Mouse (Mus musculus): ENCODE results near the gene Dyrk1a. TPM values are rescaled to one million over a fixed set of nuclear protein-coding genes. Genes with fewer than 3 reads are reported as not detected.

Dyrk1a gene
- polyA plus RNA-seq, 1 experiment from 2014 or later, result 7.7 TPM

GRCm38 (mm10) chr16:94586349-94586990, 16.7 kb downstream of the Dyrk1a start:
- Histone ChIP-seq H3K9ac (replicated peaks; ENCODE audit: low read depth) (no peak overlapping the region), H3K36me3 (ENCODE audit: insufficient read depth, low read length) (no peaks in the 10 kb centered on the region), H3K27me3 (replicated peaks; ENCODE audit: insufficient read depth, low read length) (no peaks in the 10 kb centered on the region), H3K4me2 (replicated peaks; ENCODE audit: low read depth, low read length) (no peak overlapping the region), H3K27ac (ENCODE audit: low read length) (no peak overlapping the region), H3K4me3 (ENCODE audit: low read depth, low read length) (no peak overlapping the region), H3K4me1 (ENCODE audit: insufficient read depth, low read depth, low read length) (peaks cover 35% of the 10 kb centered on the region), H3K9me3 (ENCODE audit: low read length) (no peaks in the 10 kb centered on the region)
- peak; percentile 46 for TF ChIP-seq CTCF (IDR thresholded peaks at IDR 0.05)
- TF ChIP-seq EP300 (IDR thresholded peaks at IDR 0.05), result no peak
- 56% methylated on average over 7 of the region's 7 CpGs for WGBS
- peak; percentile 38 for DNase-seq (ENCODE audit: low spot score)
- ATAC-seq, result no peak

- Histone ChIP-seq H3K9ac (replicated peaks; ENCODE audit: low read depth) (no peak overlapping the region), H3K4me1 (ENCODE audit: insufficient read depth, low read depth, low read length) (peaks cover 35% of the 10 kb centered on the region), H3K36me3 (ENCODE audit: insufficient read depth, low read length) (no peaks in the 10 kb centered on the region), H3K27ac (ENCODE audit: low read length) (no peak overlapping the region), H3K4me2 (replicated peaks; ENCODE audit: low read depth, low read length) (no peak overlapping the region), H3K4me3 (ENCODE audit: low read depth, low read length) (no peak overlapping the region), H3K9me3 (ENCODE audit: low read length) (no peaks in the 10 kb centered on the region), H3K27me3 (replicated peaks; ENCODE audit: insufficient read depth, low read length) (no peaks in the 10 kb centered on the region)
- DNase-seq (ENCODE audit: low spot score) (no peak), ATAC-seq (no peak)
- 57% methylated on average over 4 of the region's 4 CpGs for WGBS
- TF ChIP-seq EP300 (IDR thresholded peaks at IDR 0.05) (no peak), CTCF (IDR thresholded peaks at IDR 0.05) (no peak)
These were observed 17.7 kb downstream of the Dyrk1a start for GRCm38 (mm10) chr16:94587461-94587860.

- 66% methylated on average over 8 of the region's 8 CpGs for WGBS
- H3K36me3 ChIP-seq (ENCODE audit: insufficient read depth, low read length), result no peaks in the 10 kb centered on the region
- TF ChIP-seq CTCF (IDR thresholded peaks at IDR 0.05) (no peak), EP300 (IDR thresholded peaks at IDR 0.05) (no peak)
- no peak overlapping the region for H3K4me2 ChIP-seq (replicated peaks; ENCODE audit: low read depth, low read length)
- ATAC-seq (no peak), DNase-seq (ENCODE audit: low spot score) (no peak)
- peak overlapping the region; percentile 38; the same call in 1 of the 2 replicates for H3K27ac ChIP-seq (ENCODE audit: low read length)
- H3K4me3 ChIP-seq (ENCODE audit: low read depth, low read length), result no peak overlapping the region
- H3K9ac ChIP-seq (replicated peaks; ENCODE audit: low read depth), result no peak overlapping the region
- H3K9me3 ChIP-seq (ENCODE audit: low read length), result no peaks in the 10 kb centered on the region
- no peaks in the 10 kb centered on the region for H3K27me3 ChIP-seq (replicated peaks; ENCODE audit: insufficient read depth, low read length)
- peaks cover 35% of the 10 kb centered on the region for H3K4me1 ChIP-seq (ENCODE audit: insufficient read depth, low read depth, low read length)
These were observed 18.4 kb downstream of the Dyrk1a start for GRCm38 (mm10) chr16:94588171-94588570.

DNA sequence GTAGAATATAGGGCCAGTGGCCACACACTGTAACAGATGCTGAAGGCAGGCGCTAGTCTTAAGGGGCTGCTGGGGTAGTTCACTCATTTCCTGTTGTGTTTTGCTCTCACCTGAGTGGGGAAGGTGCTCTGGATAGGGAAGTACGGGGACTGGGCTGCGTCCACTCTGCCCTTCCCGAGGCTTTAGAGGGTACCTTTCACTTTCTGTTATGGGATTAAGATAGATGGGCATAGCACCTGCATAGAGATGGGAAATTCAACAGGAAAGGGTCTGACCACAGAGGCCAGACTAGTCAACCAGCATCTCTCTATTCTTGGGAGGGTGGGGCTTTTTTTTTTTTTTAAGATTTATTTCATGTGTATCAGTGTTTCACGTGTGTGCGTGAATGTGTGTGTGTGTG, 19.2 kb downstream of the Dyrk1a start:
- Histone ChIP-seq H3K4me2 (replicated peaks; ENCODE audit: low read depth, low read length) (no peak overlapping the region), H3K27me3 (replicated peaks; ENCODE audit: insufficient read depth, low read length) (no peaks in the 10 kb centered on the region), H3K9me3 (ENCODE audit: low read length) (no peaks in the 10 kb centered on the region), H3K9ac (replicated peaks; ENCODE audit: low read depth) (no peak overlapping the region), H3K36me3 (ENCODE audit: insufficient read depth, low read length) (no peaks in the 10 kb centered on the region), H3K4me1 (ENCODE audit: insufficient read depth, low read depth, low read length) (peaks cover 35% of the 10 kb centered on the region), H3K4me3 (ENCODE audit: low read depth, low read length) (no peak overlapping the region), H3K27ac (ENCODE audit: low read length) (peak overlapping the region; percentile 38; the same call in 1 of the 2 replicates)
- DNase-seq (ENCODE audit: low spot score), result no peak
- 58% methylated on average over 6 of the region's 6 CpGs for WGBS
- ATAC-seq, result no peak
- TF ChIP-seq CTCF (IDR thresholded peaks at IDR 0.05), result no peak
- TF ChIP-seq EP300 (IDR thresholded peaks at IDR 0.05), result no peak

GRCm38 (mm10) chr16:94589648-94590047, 19.8 kb downstream of the Dyrk1a start:
- DNase-seq (ENCODE audit: low spot score) (no peak), ATAC-seq (no peak)
- Histone ChIP-seq H3K36me3 (ENCODE audit: insufficient read depth, low read length) (no peaks in the 10 kb centered on the region), H3K27ac (ENCODE audit: low read length) (no peak overlapping the region), H3K4me2 (replicated peaks; ENCODE audit: low read depth, low read length) (no peak overlapping the region), H3K4me1 (ENCODE audit: insufficient read depth, low read depth, low read length) (peaks cover 37% of the 10 kb centered on the region), H3K9ac (replicated peaks; ENCODE audit: low read depth) (0 out of 2 replicates have a peak overlapping the region, but pooled peaks have one; percentile 20), H3K9me3 (ENCODE audit: low read length) (no peaks in the 10 kb centered on the region), H3K4me3 (ENCODE audit: low read depth, low read length) (no peak overlapping the region), H3K27me3 (replicated peaks; ENCODE audit: insufficient read depth, low read length) (no peaks in the 10 kb centered on the region)
- no peak for TF ChIP-seq CTCF (IDR thresholded peaks at IDR 0.05)
- no peak for TF ChIP-seq EP300 (IDR thresholded peaks at IDR 0.05)
- 76% methylated on average over 1 of the region's 1 CpGs for whole genome bisulfite sequencing

DNA sequence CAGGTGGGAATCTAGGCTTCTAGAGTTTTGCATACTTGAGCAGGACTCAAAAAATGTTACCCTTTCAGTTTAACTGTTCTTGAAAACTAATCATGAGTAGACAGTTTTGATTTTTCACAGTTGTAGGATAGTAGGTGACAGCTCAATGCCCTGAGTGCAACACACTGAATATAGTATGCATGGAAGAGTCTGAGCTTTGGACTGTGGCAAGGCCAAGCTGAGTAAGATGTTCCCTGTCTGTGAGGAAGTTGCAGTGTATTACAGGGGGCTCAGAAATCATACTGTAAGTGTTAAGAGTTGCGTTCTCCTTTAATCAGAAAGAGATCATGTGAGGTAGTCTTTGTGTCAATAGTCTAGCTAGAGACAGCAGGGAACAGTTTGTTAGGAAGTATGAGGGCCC, 20.4 kb downstream of the Dyrk1a start:
- H3K36me3 ChIP-seq (ENCODE audit: insufficient read depth, low read length), result no peaks in the 10 kb centered on the region
- DNase-seq (ENCODE audit: low spot score) (no peak), ATAC-seq (no peak)
- H3K4me2 ChIP-seq (replicated peaks; ENCODE audit: low read depth, low read length), result no peak overlapping the region
- TF ChIP-seq CTCF (IDR thresholded peaks at IDR 0.05) (no peak), EP300 (IDR thresholded peaks at IDR 0.05) (no peak)
- H3K4me3 ChIP-seq (ENCODE audit: low read depth, low read length), result no peak overlapping the region
- 63% methylated on average over 1 of the region's 1 CpGs for WGBS
- H3K4me1 ChIP-seq (ENCODE audit: insufficient read depth, low read depth, low read length), result peaks cover 38% of the 10 kb centered on the region
- no peak overlapping the region for H3K9ac ChIP-seq (replicated peaks; ENCODE audit: low read depth)
- no peaks in the 10 kb centered on the region for H3K27me3 ChIP-seq (replicated peaks; ENCODE audit: insufficient read depth, low read length)
- H3K27ac ChIP-seq (ENCODE audit: low read length), result no peak overlapping the region
- no peaks in the 10 kb centered on the region for H3K9me3 ChIP-seq (ENCODE audit: low read length)

All from lung, postnatal 0 days (tissue).